Mouse (Mus musculus) ES-E14 (cell line): ENCODE results near the gene Vps37c.

Experiments used
- HCFC1 ChIP-seq: IDR thresholded peaks from 2 replicates; pipeline ENCODE4 v1.6.1; 2012; ENCODE audit warnings: low read length, inconsistent platforms, borderline replicate concordance; ENCODE audit not compliant: insufficient read depth
- ZNF384 ChIP-seq: IDR thresholded peaks from 2 replicates; pipeline ENCODE4 v1.6.1; 2012; ENCODE audit warnings: low read depth, low read length, inconsistent platforms

DNA sequence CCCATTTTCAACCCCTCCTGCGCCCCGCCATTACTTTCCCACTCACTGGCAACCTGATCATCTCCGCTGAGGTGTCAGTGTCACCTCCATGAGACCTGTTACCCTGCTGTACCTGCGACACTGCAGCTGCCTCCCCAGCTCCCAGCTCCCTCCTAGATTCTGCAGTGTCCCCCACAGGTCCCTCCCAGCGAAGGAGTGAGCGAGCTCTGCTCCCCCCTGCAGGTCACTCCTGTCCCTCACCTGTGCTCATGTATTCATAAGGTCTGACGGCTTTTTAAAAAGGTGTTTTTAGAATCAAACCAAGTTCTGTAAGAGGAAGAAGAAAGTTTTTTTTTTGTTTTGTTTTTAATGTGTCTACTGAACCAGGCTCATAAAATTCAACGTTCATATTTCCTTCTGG, 13.6 kb downstream of the Vps37c start:
- no peak for TF ChIP-seq ZNF384
- no peak for TF ChIP-seq HCFC1
